In genomic region chr6:139750599-139750998, GRCm38 (mm10) we compare ENCODE assay signal across 26 mouse cellular contexts.
"Had no signal": no experiment of that assay in that cellular context is flagged by ENCODE, and none has a peak within 500 bp of the region (broad histone marks: within the 10 kb centered on the region; RNA-seq: fewer than 3 reads in every experiment).

No protein-coding gene starts in this region.

- H3K4me1 ChIP-seq: heart, embryonic 13.5 days; heart, embryonic 15.5 days; hindbrain, embryonic 15.5 days; kidney, embryonic 15.5 days; limb, embryonic 13.5 days; limb, embryonic 15.5 days; liver, embryonic 12.5 days had no signal

- H3K4me2 ChIP-seq: heart, embryonic 11.5 days; heart, embryonic 13.5 days; heart, embryonic 15.5 days; hindbrain, embryonic 13.5 days; hindbrain, embryonic 15.5 days; kidney, embryonic 15.5 days; limb, embryonic 13.5 days; limb, embryonic 15.5 days; liver, embryonic 12.5 days had no signal

- H3K27me3 ChIP-seq: heart, embryonic 13.5 days; heart, embryonic 15.5 days; hindbrain, embryonic 13.5 days; hindbrain, embryonic 15.5 days; kidney, embryonic 15.5 days; limb, embryonic 13.5 days; limb, embryonic 15.5 days; liver, embryonic 12.5 days had no signal

- H3K27ac ChIP-seq: heart, adult 2 months; heart, embryonic 13.5 days; heart, embryonic 15.5 days; hindbrain, embryonic 13.5 days; hindbrain, embryonic 15.5 days; hindbrain, postnatal 0 days; kidney, embryonic 15.5 days; kidney, postnatal 0 days; limb, embryonic 13.5 days; limb, embryonic 15.5 days; liver, embryonic 12.5 days had no signal

- H3K4me3 ChIP-seq: heart, adult 2 months; heart, embryonic 13.5 days; heart, embryonic 15.5 days; hindbrain, embryonic 13.5 days; hindbrain, embryonic 15.5 days; kidney, embryonic 15.5 days; limb, embryonic 13.5 days; limb, embryonic 15.5 days; liver, embryonic 12.5 days had no signal

- H3K9me3 ChIP-seq: heart, embryonic 13.5 days; heart, embryonic 15.5 days; hindbrain, embryonic 13.5 days; hindbrain, embryonic 15.5 days; kidney, embryonic 15.5 days; limb, embryonic 13.5 days; limb, embryonic 15.5 days; liver, embryonic 12.5 days had no signal

- H3K9ac ChIP-seq: heart, embryonic 13.5 days; heart, embryonic 15.5 days; hindbrain, embryonic 13.5 days; hindbrain, embryonic 15.5 days; kidney, embryonic 15.5 days; limb, embryonic 13.5 days; limb, embryonic 15.5 days; liver, embryonic 12.5 days had no signal

- DNase-seq: gastrocnemius, postnatal 14 days; gastrocnemius, postnatal 36 days; heart, adult 11 months; heart, adult 2 months; heart, postnatal 14 days; heart, postnatal 36 days; kidney, adult 11 months; kidney, adult 2 months; kidney, adult 9 months; kidney, postnatal 14 days; kidney, postnatal 36 days; layer of hippocampus, adult 9-11 months; layer of hippocampus, postnatal 36 days; left cerebral cortex, postnatal 4 days had no signal

- ATAC-seq: hindbrain, postnatal 0 days; intestine, embryonic 16.5 days; liver, embryonic 12.5 days had no signal

- H3K36me3 ChIP-seq: heart, embryonic 13.5 days; heart, embryonic 15.5 days; hindbrain, embryonic 13.5 days; hindbrain, embryonic 15.5 days; kidney, embryonic 15.5 days; limb, embryonic 13.5 days; limb, embryonic 15.5 days; liver, embryonic 12.5 days had no signal
